Mouse (Mus musculus): ENCODE measurements around the gene Abca12. TPM values are rescaled to one million over a fixed set of nuclear protein-coding genes. Genes with fewer than 3 reads are reported as not detected.

The Abca12 gene
- polyA plus RNA-seq, 1 experiment = 0.12 TPM

- Histone ChIP-seq H3K4me1 (no peaks in the 10 kb centered on the region), H3K36me3 (replicated peaks; ENCODE audit: low read length) (no peaks in the 10 kb centered on the region), H3K27me3 (replicated peaks) (no peaks in the 10 kb centered on the region), H3K4me3 (replicated peaks) (no peak overlapping the region), H3K9me3 (no peaks in the 10 kb centered on the region)
- TF ChIP-seq GATA1 (IDR thresholded peaks at IDR 0.05; ENCODE audit: borderline replicate concordance, low read length) (no peak), FLI1 (IDR thresholded peaks at IDR 0.05; ENCODE audit: low read length) (no peak)
These were observed 18.6 kb downstream of the Abca12 start for GRCm38 (mm10) chr1:71396105-71396504.

- Histone ChIP-seq H3K36me3 (replicated peaks; ENCODE audit: low read length) (no peaks in the 10 kb centered on the region), H3K4me1 (no peaks in the 10 kb centered on the region), H3K27me3 (replicated peaks) (no peaks in the 10 kb centered on the region), H3K4me3 (replicated peaks) (peak overlapping the region; percentile 33), H3K9me3 (no peaks in the 10 kb centered on the region)
- TF ChIP-seq GATA1 (IDR thresholded peaks at IDR 0.05; ENCODE audit: borderline replicate concordance, low read length) (no peak), FLI1 (IDR thresholded peaks at IDR 0.05; ENCODE audit: low read length) (no peak)
These were observed 20.5 kb downstream of the Abca12 start for GRCm38 (mm10) chr1:71394177-71394576.

DNA sequence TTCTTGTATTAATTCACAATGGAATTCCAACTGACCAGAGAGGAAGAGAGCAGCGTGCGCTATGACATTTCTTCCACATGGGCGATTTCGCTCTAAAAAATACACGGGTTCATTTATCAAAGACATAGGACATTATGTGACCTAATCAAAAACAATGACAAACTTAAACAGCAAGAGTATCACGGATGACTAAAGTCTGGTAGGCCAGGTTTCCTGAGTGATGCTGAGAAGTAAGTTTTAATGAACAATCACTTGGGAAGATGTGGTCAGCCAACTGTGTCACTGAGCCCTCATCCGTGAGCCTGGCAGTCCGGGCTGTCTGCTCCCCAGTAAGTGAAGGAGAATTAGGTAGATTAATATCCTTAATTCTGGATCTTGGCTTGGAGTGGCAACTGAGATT, 21.2 kb downstream of the Abca12 start:
- TF ChIP-seq FLI1 (IDR thresholded peaks at IDR 0.05; ENCODE audit: low read length) = no peak
- no peak for TF ChIP-seq GATA1 (IDR thresholded peaks at IDR 0.05; ENCODE audit: borderline replicate concordance, low read length)
- Histone ChIP-seq H3K4me1 (no peaks in the 10 kb centered on the region), H3K36me3 (replicated peaks; ENCODE audit: low read length) (no peaks in the 10 kb centered on the region), H3K27me3 (replicated peaks) (no peaks in the 10 kb centered on the region), H3K4me3 (replicated peaks) (no peak overlapping the region), H3K9me3 (no peaks in the 10 kb centered on the region)

DNA sequence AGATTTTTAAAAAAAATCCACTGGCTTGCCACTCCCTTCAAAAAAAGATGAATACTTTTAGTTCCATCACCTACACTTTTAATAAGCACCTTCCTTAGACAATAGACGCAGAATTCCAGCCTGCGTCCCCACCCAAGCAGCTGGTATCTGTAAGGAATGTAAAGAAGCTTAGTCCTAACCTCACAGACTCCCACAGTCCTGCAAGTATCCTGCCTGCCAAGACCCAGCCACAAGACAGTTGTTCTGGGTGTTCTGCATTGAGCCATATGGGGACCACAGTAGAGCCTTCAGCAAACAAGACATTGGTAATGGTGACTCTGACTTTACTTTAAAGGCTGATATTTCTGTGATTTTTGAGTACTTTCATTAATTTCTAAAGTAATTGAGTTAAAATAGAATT, 22.2 kb downstream of the Abca12 start:
- Histone ChIP-seq H3K4me1 (no peaks in the 10 kb centered on the region), H3K4me3 (replicated peaks) (no peak overlapping the region), H3K27me3 (replicated peaks) (no peaks in the 10 kb centered on the region), H3K36me3 (replicated peaks; ENCODE audit: low read length) (no peaks in the 10 kb centered on the region), H3K9me3 (no peaks in the 10 kb centered on the region)
- TF ChIP-seq GATA1 (IDR thresholded peaks at IDR 0.05; ENCODE audit: borderline replicate concordance, low read length) (no peak), FLI1 (IDR thresholded peaks at IDR 0.05; ENCODE audit: low read length) (no peak)

DNA sequence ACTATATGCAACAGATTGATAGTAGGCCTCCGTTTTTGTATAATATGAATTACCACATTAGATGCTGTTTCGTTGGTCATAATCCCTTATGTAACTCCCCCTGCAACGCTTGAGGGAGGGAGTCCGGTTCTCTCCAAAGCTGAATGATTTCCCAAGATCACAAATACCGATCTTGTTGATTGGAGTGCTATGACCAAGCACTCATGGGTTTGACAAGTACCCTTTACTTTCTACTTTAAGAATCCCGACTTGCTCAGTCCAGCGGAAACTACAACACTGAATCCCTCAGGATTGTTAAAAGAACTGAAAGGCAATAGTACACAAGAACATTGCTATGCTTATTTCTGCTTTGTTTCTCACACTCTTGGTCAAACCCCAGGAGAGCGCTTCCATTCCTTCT, 28.1 kb downstream of the Abca12 start:
- Histone ChIP-seq H3K9me3 (peaks cover 11% of the 10 kb centered on the region), H3K4me3 (replicated peaks) (no peak overlapping the region), H3K4me1 (no peaks in the 10 kb centered on the region), H3K36me3 (replicated peaks; ENCODE audit: low read length) (no peaks in the 10 kb centered on the region), H3K27me3 (replicated peaks) (no peaks in the 10 kb centered on the region)
- no peak for TF ChIP-seq GATA1 (IDR thresholded peaks at IDR 0.05; ENCODE audit: borderline replicate concordance, low read length)
- no peak for TF ChIP-seq FLI1 (IDR thresholded peaks at IDR 0.05; ENCODE audit: low read length)

GRCm38 (mm10) chr1:71384098-71384497, 30.6 kb downstream of the Abca12 start:
- H3K9me3 ChIP-seq = peaks cover 12% of the 10 kb centered on the region
- no peaks in the 10 kb centered on the region for H3K27me3 ChIP-seq (replicated peaks)
- TF ChIP-seq GATA1 (IDR thresholded peaks at IDR 0.05; ENCODE audit: borderline replicate concordance, low read length) (no peak), FLI1 (IDR thresholded peaks at IDR 0.05; ENCODE audit: low read length) (no peak)
- H3K36me3 ChIP-seq (replicated peaks; ENCODE audit: low read length) = no peaks in the 10 kb centered on the region
- H3K4me1 ChIP-seq = no peaks in the 10 kb centered on the region
- H3K4me3 ChIP-seq (replicated peaks) = no peak overlapping the region

DNA sequence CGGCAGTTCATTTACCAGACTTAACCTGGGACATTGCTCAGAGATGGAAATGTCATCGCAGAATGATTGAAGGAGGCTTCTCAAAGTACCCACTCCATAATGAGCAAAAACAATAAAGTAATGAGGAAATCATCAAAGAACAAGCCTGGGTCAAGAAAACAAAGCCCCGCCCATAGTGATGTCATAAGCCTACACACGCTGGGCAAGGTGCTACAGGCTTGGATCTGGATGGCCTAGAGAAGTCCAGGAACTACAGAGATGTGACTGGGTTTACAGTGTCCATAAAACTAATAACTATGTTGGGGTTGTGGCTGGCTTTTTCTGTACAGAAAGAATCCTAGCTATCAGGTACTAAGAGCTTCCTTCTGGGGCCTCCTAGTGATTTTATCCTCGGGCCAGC, 41.6 kb downstream of the Abca12 start:
- no peak overlapping the region for H3K4me3 ChIP-seq (replicated peaks)
- no peaks in the 10 kb centered on the region for H3K4me1 ChIP-seq
- peaks cover 16% of the 10 kb centered on the region for H3K9me3 ChIP-seq
- no peaks in the 10 kb centered on the region for H3K36me3 ChIP-seq (replicated peaks; ENCODE audit: low read length)
- H3K27me3 ChIP-seq (replicated peaks) = no peaks in the 10 kb centered on the region
- no peak for TF ChIP-seq GATA1 (IDR thresholded peaks at IDR 0.05; ENCODE audit: borderline replicate concordance, low read length)
- no peak for TF ChIP-seq FLI1 (IDR thresholded peaks at IDR 0.05; ENCODE audit: low read length)

DNA sequence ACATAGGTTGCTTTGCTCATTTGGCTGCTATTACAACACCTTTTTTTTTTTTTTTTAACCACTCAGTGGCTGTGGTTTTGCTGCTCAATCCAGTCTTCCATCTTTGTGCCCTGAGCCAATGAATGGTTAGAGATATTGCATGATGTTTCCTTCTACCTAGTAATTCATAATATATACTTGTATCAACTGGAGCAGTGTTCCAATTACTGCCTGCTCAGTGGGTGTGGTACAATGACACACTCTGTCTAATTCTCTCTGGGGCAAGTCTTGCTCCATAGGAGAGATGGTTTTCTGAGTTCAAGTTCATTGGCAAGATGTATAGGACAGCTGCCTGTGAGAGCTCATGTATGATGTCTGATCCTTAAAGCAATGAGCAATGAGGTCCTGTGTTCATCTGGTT, 44.4 kb downstream of the Abca12 start:
- no peak for TF ChIP-seq FLI1 (IDR thresholded peaks at IDR 0.05; ENCODE audit: low read length)
- TF ChIP-seq GATA1 (IDR thresholded peaks at IDR 0.05; ENCODE audit: borderline replicate concordance, low read length) = no peak
- H3K4me1 ChIP-seq = no peaks in the 10 kb centered on the region

GRCm38 (mm10) chr1:71367770-71368169, 46.9 kb downstream of the Abca12 start:
- H3K9me3 ChIP-seq = peaks cover 9% of the 10 kb centered on the region
- TF ChIP-seq FLI1 (IDR thresholded peaks at IDR 0.05; ENCODE audit: low read length) (no peak), GATA1 (IDR thresholded peaks at IDR 0.05; ENCODE audit: borderline replicate concordance, low read length) (no peak)
- H3K4me3 ChIP-seq (replicated peaks) = no peak overlapping the region
- H3K36me3 ChIP-seq (replicated peaks; ENCODE audit: low read length) = no peaks in the 10 kb centered on the region
- no peaks in the 10 kb centered on the region for H3K4me1 ChIP-seq
- H3K27me3 ChIP-seq (replicated peaks) = no peaks in the 10 kb centered on the region

More for the DNA sequence above, 44.4 kb downstream of the Abca12 start:
- Histone ChIP-seq H3K4me3 (replicated peaks) (no peak overlapping the region), H3K36me3 (replicated peaks; ENCODE audit: low read length) (no peaks in the 10 kb centered on the region), H3K9me3 (peaks cover 16% of the 10 kb centered on the region), H3K27me3 (replicated peaks) (no peaks in the 10 kb centered on the region)

DNA sequence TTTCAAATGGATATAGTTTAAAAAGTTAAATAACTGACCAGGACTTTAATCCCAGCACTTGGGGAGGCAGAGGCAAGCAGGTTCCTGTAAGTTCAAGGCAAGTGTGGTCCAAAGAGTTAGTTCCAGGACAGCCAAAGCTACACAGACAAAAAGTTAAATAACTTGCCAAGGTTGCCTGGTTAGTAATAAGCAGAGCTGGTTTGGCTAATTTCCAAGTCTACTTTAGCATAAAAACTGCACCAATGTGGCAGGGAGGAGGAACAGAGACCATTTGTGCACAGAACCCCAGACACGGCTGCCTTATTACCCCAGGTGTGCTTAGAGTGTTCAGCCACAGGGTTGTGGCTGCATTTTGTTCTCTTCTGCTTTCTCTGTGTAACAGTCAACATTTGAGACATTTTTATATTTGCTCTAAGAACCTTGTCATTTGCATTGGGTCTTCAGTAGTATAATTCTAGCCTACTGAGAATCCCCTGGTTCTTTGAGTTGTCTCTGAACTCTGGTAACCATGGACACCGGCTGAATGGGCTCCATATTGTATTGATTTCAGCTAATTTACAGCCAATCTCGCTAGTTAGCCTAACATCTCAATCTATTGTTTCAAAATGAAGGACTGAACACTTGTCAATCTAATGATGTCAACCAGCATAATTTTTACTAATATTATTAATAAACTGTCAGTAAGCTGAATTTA, 71.7 kb downstream of the Abca12 start:
- no peaks in the 10 kb centered on the region for H3K36me3 ChIP-seq (replicated peaks; ENCODE audit: low read length)
- H3K9me3 ChIP-seq = peaks cover 3% of the 10 kb centered on the region; the same call in 1 of the 2 replicates
- H3K4me3 ChIP-seq (replicated peaks) = no peak overlapping the region
- TF ChIP-seq GATA1 (IDR thresholded peaks at IDR 0.05; ENCODE audit: borderline replicate concordance, low read length) (no peak), FLI1 (IDR thresholded peaks at IDR 0.05; ENCODE audit: low read length) (no peak)
- no peaks in the 10 kb centered on the region for H3K27me3 ChIP-seq (replicated peaks)
- no peaks in the 10 kb centered on the region for H3K4me1 ChIP-seq

Data from megakaryocyte, embryonic 14.5 days (primary cell).